Mouse (Mus musculus) hindbrain, embryonic 12.5 days (tissue): ENCODE results near the gene Cx3cr1. TPM values are rescaled to one million over a fixed set of nuclear protein-coding genes. Genes with fewer than 3 reads are reported as not detected.
"Not testable (repeated sequence)": the region's sequence is repeated elsewhere in the genome, so short reads cannot be mapped to it uniquely, and the experiment has no call there.

ENCODE experiments used
- ATAC-seq: fragments of 200-750 bp; cut with Nextera tagmentation; 2 replicates; pipeline ENCODE4 v1.8.0; 2017; ENCODE audit warnings: moderate TSS enrichment; ENCODE audit not compliant: low FRiP score
- H3K27ac ChIP-seq: fragments of 300-500 bp; sonication (generic); 2 replicates; pipeline ENCODE4 v1.5.1; 2016; ENCODE audit warnings: mild to moderate bottlenecking
- H3K27me3 ChIP-seq: fragments of 300-500 bp; sonication (generic); 2 replicates; pipeline ENCODE4 v1.6.1; 2016; ENCODE audit warnings: mild to moderate bottlenecking
- H3K36me3 ChIP-seq: fragments of 300-500 bp; sonication (generic); 2 replicates; pipeline ENCODE4 v1.6.1; 2016; ENCODE audit warnings: mild to moderate bottlenecking
- H3K4me1 ChIP-seq: fragments of 300-500 bp; sonication (generic); 2 replicates; pipeline ENCODE4 v1.6.1; 2016
- H3K4me2 ChIP-seq: fragments of 300-500 bp; sonication (generic); replicated peaks from 2 replicates; pipeline ENCODE4 v1.6.1; 2016; ENCODE audit warnings: mild to moderate bottlenecking
- H3K4me3 ChIP-seq: fragments of 300-500 bp; sonication (generic); 2 replicates; pipeline ENCODE4 v1.5.1; 2016; ENCODE audit warnings: mild to moderate bottlenecking
- H3K9ac ChIP-seq: fragments of 300-500 bp; sonication (generic); 2 replicates; pipeline ENCODE4 v1.6.1; 2016; ENCODE audit warnings: mild to moderate bottlenecking, moderate library complexity
- H3K9me3 ChIP-seq: fragments of 300-500 bp; sonication (generic); replicated peaks from 2 replicates; pipeline ENCODE4 v1.6.1; 2016; ENCODE audit warnings: mild to moderate bottlenecking
- WGBS: fragments of 180-500 bp; shearing (Covaris S2); methylation state at CpG from one replicate; pipeline ENCODE4 v1.1.7; 2016; 5-methylcytosine and 5-hydroxymethylcytosine counted together
- polyA plus RNA-seq: library from polyadenylated mRNA; unstranded; fragments of >200 nt; fragmentation: Nextera tagmentation; extraction: Ambion mirVana; gene quantifications from 2 replicates; pipeline ENCODE4 v1.2.1, GENCODE M21; 2016

Gene Cx3cr1
- polyA plus RNA-seq, 1 experiment from 2014 or later, result 7.5 TPM

DNA sequence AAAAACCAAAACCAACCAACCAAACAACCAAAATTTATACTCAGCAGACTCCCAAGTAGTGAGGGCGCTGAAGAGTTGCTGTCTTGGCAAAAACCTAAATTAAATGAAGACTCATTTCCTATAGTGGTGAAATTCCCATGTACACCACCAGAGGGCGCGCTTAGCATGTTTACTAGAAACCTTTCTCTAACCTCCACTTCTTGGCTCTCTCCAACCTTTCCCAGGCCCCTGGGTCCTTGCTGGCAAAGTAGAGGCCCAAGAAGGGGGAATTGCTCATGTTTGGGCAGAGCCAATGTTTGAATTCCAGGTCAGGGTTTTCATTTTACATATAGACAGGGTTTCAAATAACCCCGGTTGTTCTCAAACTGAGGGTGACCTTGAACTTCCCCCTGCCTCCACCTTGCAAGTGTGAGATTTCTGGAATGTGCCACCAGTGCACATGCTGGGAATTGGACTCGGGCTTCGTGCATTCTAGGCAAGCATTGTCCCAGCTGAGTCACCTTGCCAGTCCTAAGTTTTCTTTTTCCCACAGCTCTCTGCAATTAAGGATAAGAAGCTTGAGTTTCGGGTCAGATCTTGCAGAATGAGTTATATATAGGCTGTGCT, 49.3 kb downstream of the Cx3cr1 start:
- Histone ChIP-seq H3K4me2 (no peak overlapping the region), H3K9ac (no peak overlapping the region), H3K36me3 (no peaks in the 10 kb centered on the region), H3K27me3 (peaks cover 7% of the 10 kb centered on the region; the same call in 1 of the 2 replicates), H3K4me3 (no peak overlapping the region), H3K27ac (no peak overlapping the region), H3K9me3 (no peaks in the 10 kb centered on the region), H3K4me1 (peaks cover 2% of the 10 kb centered on the region; the same call in 1 of the 2 replicates)
- ATAC-seq, result no peak
- 45% methylated on average over 7 of the region's 7 CpGs for WGBS

DNA sequence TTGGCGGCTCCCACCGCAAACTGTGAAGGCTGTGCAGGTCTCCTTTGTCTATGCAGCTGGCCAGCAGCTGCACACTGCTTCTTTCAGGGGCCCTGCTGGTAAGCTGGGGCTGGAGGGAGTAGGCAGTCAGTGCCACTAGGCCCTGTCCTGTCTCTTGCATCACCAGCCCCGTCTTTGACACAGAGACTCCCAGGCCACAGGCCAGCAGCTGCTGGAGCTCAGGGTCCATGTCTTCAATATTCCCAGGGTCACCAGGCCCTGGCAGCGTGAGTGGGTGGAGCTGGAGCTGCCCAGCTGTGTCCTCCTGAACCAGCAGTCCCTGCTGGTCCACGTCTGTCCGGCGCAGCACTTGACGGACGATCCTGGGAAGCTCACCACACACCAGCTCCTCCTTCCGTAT, 52.7 kb downstream of the Cx3cr1 start:
- Histone ChIP-seq H3K4me3 (no peak overlapping the region), H3K27ac (no peak overlapping the region), H3K4me1 (peaks cover 2% of the 10 kb centered on the region; the same call in 1 of the 2 replicates), H3K36me3 (no peaks in the 10 kb centered on the region), H3K9me3 (no peaks in the 10 kb centered on the region), H3K4me2 (no peak overlapping the region), H3K27me3 (peaks cover 22% of the 10 kb centered on the region), H3K9ac (no peak overlapping the region)
- WGBS, result 60% methylated on average over 10 of the region's 10 CpGs
- ATAC-seq, result no peak

DNA sequence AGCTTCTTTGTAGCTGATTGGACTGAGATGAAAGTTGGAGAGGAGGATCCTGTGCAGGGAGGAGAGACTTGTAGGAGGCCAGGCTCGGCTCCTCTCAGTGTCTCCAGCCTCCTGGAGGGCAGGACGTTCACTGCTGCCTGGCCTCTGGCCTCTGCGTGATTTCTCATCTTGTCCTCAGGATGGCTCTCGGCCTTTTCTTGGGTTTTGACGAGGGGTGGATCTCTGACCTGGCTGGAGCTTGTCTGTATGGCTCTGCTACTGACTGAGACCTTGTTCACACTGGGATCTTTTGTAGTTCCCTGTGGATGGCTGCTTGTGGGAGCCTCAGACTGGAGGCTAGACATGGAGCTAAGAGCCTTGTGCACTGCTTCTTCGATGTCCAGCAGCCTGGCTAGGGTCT, 54.9 kb downstream of the Cx3cr1 start:
- Histone ChIP-seq H3K4me2 (no peak overlapping the region), H3K27ac (no peak overlapping the region), H3K36me3 (no peaks in the 10 kb centered on the region), H3K27me3 (peaks cover 22% of the 10 kb centered on the region), H3K4me3 (no peak overlapping the region), H3K4me1 (peaks cover 9% of the 10 kb centered on the region), H3K9ac (no peak overlapping the region), H3K9me3 (no peaks in the 10 kb centered on the region)
- ATAC-seq, result no peak
- WGBS, result 54% methylated on average over 6 of the region's 6 CpGs

DNA sequence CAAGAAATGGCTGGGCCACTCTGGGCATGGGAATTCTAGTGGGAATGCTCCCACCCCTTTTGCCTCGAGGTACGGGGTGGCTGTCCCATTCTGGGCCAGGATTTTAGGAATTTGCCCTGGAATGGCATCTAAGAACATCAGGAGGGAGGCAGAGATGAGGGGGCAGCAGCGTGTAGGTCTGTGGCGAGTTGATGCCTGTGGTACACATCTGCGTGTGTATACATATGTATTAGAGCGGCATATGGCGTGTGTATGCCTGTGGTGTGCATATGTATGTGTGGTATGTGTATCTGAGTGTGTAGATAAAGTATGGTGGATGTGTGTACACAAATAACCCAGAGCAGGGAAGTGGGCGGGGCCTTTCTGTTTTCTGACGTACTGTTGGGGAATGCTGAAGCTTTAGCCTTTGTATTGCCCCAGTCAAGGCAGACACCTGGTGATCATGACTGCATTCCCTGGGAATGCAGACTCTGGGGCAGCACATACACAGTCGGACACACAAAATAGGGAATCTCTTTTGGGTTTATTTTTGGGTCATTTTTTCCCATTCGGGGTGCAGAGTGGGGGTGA, 56.3 kb downstream of the Cx3cr1 start:
- Histone ChIP-seq H3K27me3 (peaks cover 22% of the 10 kb centered on the region), H3K4me1 (peaks cover 9% of the 10 kb centered on the region), H3K9ac (no peak overlapping the region), H3K27ac (no peak overlapping the region), H3K36me3 (no peaks in the 10 kb centered on the region), H3K4me2 (no peak overlapping the region), H3K9me3 (no peaks in the 10 kb centered on the region), H3K4me3 (no peak overlapping the region)
- no peak for ATAC-seq
- 77% methylated on average over 11 of the region's 11 CpGs for WGBS

DNA sequence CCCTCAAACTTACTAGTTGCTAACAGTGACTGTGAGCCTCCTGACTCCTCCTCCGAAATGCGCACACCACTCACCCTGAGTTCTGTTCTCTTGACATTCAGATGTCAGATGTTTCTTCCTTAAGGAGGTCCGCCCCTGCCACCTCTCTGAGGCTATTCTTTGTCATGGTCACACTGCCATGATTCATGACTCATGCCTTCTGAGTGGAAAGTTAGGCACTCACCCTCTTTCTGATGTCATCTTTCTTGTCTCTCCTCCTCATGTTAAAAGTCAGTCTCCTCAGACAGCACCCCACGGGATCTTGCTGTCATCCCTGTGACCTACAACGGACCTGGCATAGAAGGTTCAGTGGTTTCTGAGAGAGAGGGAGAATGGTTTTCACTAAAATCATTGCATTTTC, 56.9 kb downstream of the Cx3cr1 start:
- Histone ChIP-seq H3K4me3 (no peak overlapping the region), H3K4me1 (peaks cover 9% of the 10 kb centered on the region), H3K9me3 (no peaks in the 10 kb centered on the region), H3K4me2 (no peak overlapping the region), H3K9ac (no peak overlapping the region), H3K27ac (no peak overlapping the region), H3K36me3 (no peaks in the 10 kb centered on the region), H3K27me3 (peaks cover 22% of the 10 kb centered on the region)
- no peak for ATAC-seq
- 82% methylated on average over 5 of the region's 5 CpGs for WGBS

DNA sequence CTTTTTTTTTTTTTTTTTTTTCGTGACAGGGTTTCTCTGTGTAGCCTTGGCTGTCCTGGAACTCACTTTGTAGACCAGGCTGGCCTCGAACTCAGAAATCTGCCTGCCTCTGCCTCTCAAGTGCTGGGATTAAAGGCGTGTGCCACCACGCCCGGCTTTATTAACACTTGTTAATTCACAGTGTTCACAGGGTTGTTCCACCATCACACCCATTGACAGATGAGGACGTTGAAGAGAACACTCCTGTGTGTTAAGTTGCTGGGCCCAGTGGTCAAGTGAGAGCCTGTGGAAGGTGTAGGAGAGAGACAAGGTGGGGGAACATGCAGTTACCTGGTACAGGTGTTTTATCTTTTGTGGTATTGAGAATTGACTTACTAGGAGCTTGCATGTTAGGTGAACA, 57.5 kb downstream of the Cx3cr1 start:
- H3K4me3 ChIP-seq, H3K9me3 ChIP-seq, ATAC-seq, H3K36me3 ChIP-seq, H3K4me1 ChIP-seq, H3K9ac ChIP-seq, H3K27ac ChIP-seq, H3K4me2 ChIP-seq: not testable (repeated sequence)
- H3K27me3 ChIP-seq, result peaks cover 22% of the 10 kb centered on the region
- WGBS, result 86% methylated on average over 6 of the region's 6 CpGs

DNA sequence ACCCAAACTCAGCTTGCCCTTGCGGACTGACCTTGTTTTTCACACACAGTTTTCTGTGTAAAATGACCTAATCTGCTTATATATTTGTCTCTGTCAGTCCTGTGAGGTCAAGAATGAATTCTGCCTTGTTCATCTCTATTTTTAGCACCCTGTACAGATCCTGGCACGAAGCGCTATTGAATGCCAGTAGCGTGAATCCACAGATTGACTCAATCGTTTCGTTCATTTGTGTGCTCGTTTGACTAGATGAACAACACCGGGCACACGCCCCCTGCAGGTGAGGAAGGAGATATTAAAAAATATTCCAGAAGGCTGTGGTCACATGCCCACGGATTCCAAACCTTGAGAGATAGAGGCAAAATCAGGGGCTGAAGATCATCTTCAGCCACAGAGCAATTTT, 58.1 kb downstream of the Cx3cr1 start:
- H3K27ac ChIP-seq, result peak overlapping the region; percentile 77
- H3K36me3 ChIP-seq, result no peaks in the 10 kb centered on the region
- H3K4me2 ChIP-seq, result peak overlapping the region; percentile 89
- peak overlapping the region; percentile 52 for H3K4me3 ChIP-seq
- H3K27me3 ChIP-seq, result peaks cover 22% of the 10 kb centered on the region
- WGBS, result 1% methylated on average over 10 of the region's 10 CpGs
- peak overlapping the region; percentile 37 for H3K9ac ChIP-seq
- no peaks in the 10 kb centered on the region for H3K9me3 ChIP-seq
- peak; percentile 81 for ATAC-seq
- peaks cover 9% of the 10 kb centered on the region for H3K4me1 ChIP-seq

DNA sequence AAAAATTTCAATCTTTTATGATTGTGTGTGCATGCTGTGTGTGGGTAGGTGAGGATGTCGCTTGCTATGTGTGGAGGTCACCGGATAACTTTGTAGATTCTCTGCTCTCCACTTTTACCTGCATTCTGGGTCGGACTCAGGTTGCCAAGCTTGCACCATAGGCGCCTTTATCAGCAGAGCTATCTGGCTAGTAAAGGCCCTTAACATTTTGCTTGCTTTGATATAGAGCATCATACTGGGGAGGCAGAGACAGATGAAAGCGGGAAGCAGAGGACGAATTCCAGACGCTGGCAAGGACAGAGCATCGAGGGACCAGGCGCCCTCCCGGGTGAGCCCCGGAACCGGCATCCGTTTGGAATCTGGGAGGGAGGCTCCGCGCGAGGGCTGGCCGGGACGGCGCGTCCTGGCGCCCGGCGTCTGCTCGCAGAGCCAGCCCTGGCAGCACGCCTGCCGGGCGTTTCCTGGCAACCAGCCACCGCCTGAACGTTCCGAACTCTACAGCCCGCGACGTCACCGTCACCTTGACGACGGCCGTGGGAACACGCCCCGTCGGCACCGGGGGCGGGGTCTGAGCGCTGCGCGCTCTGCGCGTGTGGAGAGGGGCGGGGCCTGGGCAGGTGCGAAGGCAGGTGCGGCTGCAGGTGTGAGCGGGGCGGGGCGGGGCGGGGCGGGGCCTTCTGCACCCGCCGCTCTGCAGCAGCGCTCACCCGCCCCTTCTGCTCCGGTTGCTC, 58.7 kb downstream of the Cx3cr1 start:
- Histone ChIP-seq H3K36me3 (no peaks in the 10 kb centered on the region), H3K4me3 (peak overlapping the region; percentile 52), H3K9ac (peak overlapping the region; percentile 62), H3K27ac (peak overlapping the region; percentile 77), H3K4me1 (peaks cover 9% of the 10 kb centered on the region), H3K27me3 (peaks cover 19% of the 10 kb centered on the region), H3K4me2 (peak overlapping the region; percentile 89), H3K9me3 (no peaks in the 10 kb centered on the region)
- 2% methylated on average over 57 of the region's 60 CpGs for WGBS
- peak; percentile 93 for ATAC-seq

DNA sequence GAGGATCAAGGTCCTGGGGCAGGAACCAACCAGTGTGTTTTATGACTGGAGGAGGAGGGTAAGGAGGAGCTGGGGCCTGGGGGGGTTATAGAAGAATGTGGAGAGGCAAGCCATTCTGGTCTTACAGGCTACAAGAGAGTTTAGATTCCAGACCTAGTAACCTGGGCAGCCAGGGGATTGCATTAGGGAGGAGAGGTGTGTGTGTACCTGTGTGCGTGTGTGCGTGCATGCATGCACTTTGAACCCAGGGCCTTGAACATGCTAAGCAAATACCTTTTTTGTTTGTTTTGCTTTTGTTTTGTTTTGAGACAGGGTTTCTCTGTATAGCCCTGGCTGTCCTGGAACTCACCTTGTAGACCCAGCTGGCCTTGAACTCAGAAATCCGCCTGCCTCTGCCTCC, 59.8 kb downstream of the Cx3cr1 start:
- no peaks in the 10 kb centered on the region for H3K36me3 ChIP-seq
- no peak overlapping the region for H3K4me3 ChIP-seq
- no peak overlapping the region for H3K9ac ChIP-seq
- ATAC-seq, result no peak
- H3K4me2 ChIP-seq, result no peak overlapping the region
- peaks cover 12% of the 10 kb centered on the region for H3K27me3 ChIP-seq
- H3K27ac ChIP-seq, result no peak overlapping the region
- 95% methylated on average over 3 of the region's 3 CpGs for WGBS
- no peaks in the 10 kb centered on the region for H3K9me3 ChIP-seq
- H3K4me1 ChIP-seq, result peaks cover 9% of the 10 kb centered on the region

DNA sequence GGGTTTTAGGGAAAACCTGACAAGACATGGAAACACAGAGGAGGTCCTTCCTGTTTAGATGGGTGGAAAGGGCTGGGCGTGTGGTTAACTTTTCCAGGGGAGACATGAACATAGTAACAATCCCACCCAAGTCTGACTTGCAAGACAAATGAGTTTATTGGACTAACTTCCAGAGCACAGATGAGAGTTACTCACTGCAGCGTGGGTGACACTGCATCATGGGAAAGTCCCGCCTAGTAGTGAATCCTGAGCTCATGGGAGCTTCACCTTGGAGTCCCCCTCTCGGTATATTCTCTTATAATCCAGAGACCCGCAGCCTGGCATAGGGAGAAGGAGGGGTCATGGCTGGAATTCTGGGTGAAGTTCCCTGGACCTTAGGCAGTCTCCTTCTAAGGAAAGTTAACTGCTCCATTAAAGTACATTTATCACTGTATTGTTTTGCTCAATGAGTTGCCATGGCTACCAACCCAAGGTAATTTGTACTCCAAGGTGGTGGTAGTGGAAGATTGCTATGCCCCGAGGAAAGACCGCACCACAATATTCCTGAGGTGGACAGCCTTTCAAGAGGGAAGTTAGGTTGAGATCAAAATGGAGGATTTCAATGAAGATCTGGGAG, 60.3 kb downstream of the Cx3cr1 start:
- Histone ChIP-seq H3K9ac (no peak overlapping the region), H3K4me1 (peaks cover 9% of the 10 kb centered on the region), H3K27me3 (peaks cover 8% of the 10 kb centered on the region; the same call in 1 of the 2 replicates), H3K4me2 (no peak overlapping the region), H3K36me3 (no peaks in the 10 kb centered on the region), H3K27ac (no peak overlapping the region), H3K4me3 (no peak overlapping the region), H3K9me3 (no peaks in the 10 kb centered on the region)
- 72% methylated on average over 7 of the region's 7 CpGs for WGBS
- no peak for ATAC-seq

DNA sequence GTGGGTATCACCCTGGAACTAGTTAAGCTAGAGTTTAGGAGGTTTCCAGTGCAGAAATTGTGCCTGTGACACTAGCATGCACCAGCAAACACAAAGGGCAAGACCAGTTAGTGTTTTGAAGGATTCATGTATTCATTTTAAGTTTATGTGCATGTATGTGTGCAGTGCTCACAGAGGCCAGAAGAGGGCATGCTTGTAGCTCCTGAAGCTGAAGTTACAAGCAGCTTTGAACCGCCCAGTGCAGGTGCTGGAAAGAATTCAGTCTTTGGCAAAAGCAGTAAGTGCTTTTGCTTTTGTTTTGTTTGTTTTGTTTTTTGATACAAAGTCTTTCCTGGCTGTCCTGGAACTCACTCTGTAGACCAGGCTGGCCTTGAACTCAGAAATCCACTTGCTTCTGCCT, 61.8 kb downstream of the Cx3cr1 start:
- Histone ChIP-seq H3K27ac (no peak overlapping the region), H3K9ac (no peak overlapping the region), H3K4me2 (no peak overlapping the region), H3K9me3 (no peaks in the 10 kb centered on the region), H3K4me3 (no peak overlapping the region), H3K36me3 (no peaks in the 10 kb centered on the region), H3K27me3 (peaks cover 4% of the 10 kb centered on the region; the same call in 1 of the 2 replicates), H3K4me1 (peaks cover 9% of the 10 kb centered on the region)
- WGBS, result 86% methylated on average over 1 of the region's 1 CpGs
- no peak for ATAC-seq

DNA sequence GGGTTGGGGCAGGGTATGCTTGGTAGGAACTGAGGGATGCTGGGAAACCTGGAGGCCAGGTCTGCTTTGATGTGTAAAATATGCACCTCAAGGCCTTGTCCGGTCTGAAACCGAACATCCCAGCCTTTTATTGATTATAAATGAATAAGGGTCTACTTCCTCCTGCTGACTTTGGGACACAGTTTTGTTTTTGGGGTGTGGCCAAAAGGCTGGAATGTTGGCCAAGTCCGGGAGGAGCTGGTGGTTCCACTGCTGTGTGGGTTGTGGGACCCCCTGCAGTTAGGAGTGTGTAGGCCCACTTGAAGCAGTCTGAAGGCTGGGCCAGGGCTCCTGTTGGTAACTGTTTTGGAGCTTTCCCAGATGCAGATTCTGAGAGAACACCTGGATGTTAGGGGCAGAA, 63.7 kb downstream of the Cx3cr1 start:
- Histone ChIP-seq H3K27ac (no peak overlapping the region), H3K9ac (no peak overlapping the region), H3K9me3 (no peaks in the 10 kb centered on the region), H3K4me1 (peaks cover 12% of the 10 kb centered on the region; the same call in 1 of the 2 replicates), H3K27me3 (peaks cover 4% of the 10 kb centered on the region; the same call in 1 of the 2 replicates), H3K36me3 (no peaks in the 10 kb centered on the region), H3K4me2 (no peak overlapping the region), H3K4me3 (no peak overlapping the region)
- WGBS, result 69% methylated on average over 3 of the region's 3 CpGs
- no peak for ATAC-seq
